Mouse (Mus musculus) ES-Bruce4 (cell line): ENCODE results near the gene Anks1b. TPM values are rescaled to one million over a fixed set of nuclear protein-coding genes. Genes with fewer than 3 reads are reported as not detected.
A peak's percentile ranks its signal among the peaks of the same experiment; 100 is the strongest.

ENCODE experiments used
- H3K27ac ChIP-seq: 2 replicates; pipeline ENCODE4 v1.5.1; 2012; ENCODE audit warnings: low read length, inconsistent platforms; ENCODE audit not compliant: insufficient read depth
- H3K27me3 ChIP-seq: 2 replicates; pipeline ENCODE4 v1.6.1; 2012; ENCODE audit warnings: mild to moderate bottlenecking, low read length, inconsistent platforms; ENCODE audit not compliant: control insufficient read depth, poor library complexity, insufficient read depth, severe bottlenecking
- H3K36me3 ChIP-seq: 2 replicates; pipeline ENCODE4 v1.6.1; 2012; ENCODE audit warnings: inconsistent platforms, mild to moderate bottlenecking, low read length, moderate library complexity; ENCODE audit not compliant: control insufficient read depth, poor library complexity, insufficient read depth, severe bottlenecking
- H3K4me1 ChIP-seq: one replicate; pipeline ENCODE4 v1.8.1; 2011; ENCODE audit warnings: low read length; ENCODE audit not compliant: control insufficient read depth, insufficient read depth
- H3K4me3 ChIP-seq: 2 replicates; pipeline ENCODE4 v1.5.1; 2011; ENCODE audit warnings: low read depth, mild to moderate bottlenecking, low read length
- H3K9ac ChIP-seq: 2 replicates; pipeline ENCODE4 v1.6.1; 2012; ENCODE audit warnings: low read depth, mild to moderate bottlenecking, inconsistent platforms; ENCODE audit not compliant: poor library complexity, severe bottlenecking
- H3K9me3 ChIP-seq: replicated peaks from 2 replicates; pipeline ENCODE4 v1.6.1; 2012; ENCODE audit warnings: mild to moderate bottlenecking, low read length, inconsistent platforms; ENCODE audit not compliant: control insufficient read depth, poor library complexity, insufficient read depth, severe bottlenecking
- CTCF ChIP-seq: IDR thresholded peaks from one replicate; pipeline ENCODE4 v1.8.1; 2011; ENCODE audit warnings: low read depth, low read length
- EP300 ChIP-seq: IDR thresholded peaks from 2 replicates; pipeline ENCODE4 v1.6.1; 2011; ENCODE audit warnings: low read depth, low read length; ENCODE audit not compliant: insufficient read depth
- POLR2A ChIP-seq: IDR thresholded peaks from one replicate; pipeline ENCODE4 v1.8.1; 2011; ENCODE audit warnings: low read length; ENCODE audit not compliant: insufficient read depth
- polyA plus RNA-seq: library from polyadenylated mRNA; stranded (reverse); fragments of >200 nt; gene quantifications from 2 replicates; pipeline ENCODE4 v1.2.4, GENCODE M21; 2011; ENCODE audit warnings: low read depth; ENCODE audit not compliant: missing spikeins, insufficient read depth, insufficient read length

Gene Anks1b
- polyA plus RNA-seq, 1 experiment, result 2.3 TPM

- Histone ChIP-seq H3K4me1 (no peaks in the 10 kb centered on the region), H3K27me3 (no peaks in the 10 kb centered on the region), H3K4me3 (no peak overlapping the region), H3K36me3 (no peaks in the 10 kb centered on the region), H3K9me3 (no peaks in the 10 kb centered on the region), H3K9ac (no peak overlapping the region), H3K27ac (no peak overlapping the region)
- TF ChIP-seq EP300 (no peak), POLR2A (no peak), CTCF (no peak)
Observed at GRCm38 (mm10) chr10:90770403-90770955, 897.2 kb downstream of the Anks1b start.

DNA sequence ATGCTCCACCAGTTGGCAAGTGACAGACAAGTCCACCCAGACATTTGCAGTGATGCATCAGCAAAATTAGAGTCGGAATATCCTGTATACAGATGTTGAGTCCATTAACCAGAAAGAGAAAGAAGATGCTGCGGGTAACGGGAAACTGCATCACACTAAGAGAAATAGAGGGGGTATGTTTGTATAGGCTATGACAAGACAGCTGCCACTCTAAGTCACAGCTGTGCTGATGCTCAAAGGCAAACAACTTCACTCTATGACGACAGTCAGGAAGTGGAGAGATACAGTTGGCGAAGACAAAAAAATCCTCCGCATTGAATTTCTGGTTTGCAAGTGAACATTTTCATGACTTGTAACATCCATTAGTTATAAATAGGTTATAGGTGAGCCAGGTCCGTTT is 897.7 kb downstream of the Anks1b start:
- H3K36me3 ChIP-seq, result no peaks in the 10 kb centered on the region
- H3K4me3 ChIP-seq, result no peak overlapping the region
- H3K27ac ChIP-seq, result no peak overlapping the region
- H3K27me3 ChIP-seq, result no peaks in the 10 kb centered on the region
- H3K9me3 ChIP-seq, result no peaks in the 10 kb centered on the region
- H3K9ac ChIP-seq, result no peak overlapping the region
- TF ChIP-seq EP300 (no peak), POLR2A (no peak), CTCF (no peak)
- no peaks in the 10 kb centered on the region for H3K4me1 ChIP-seq

DNA sequence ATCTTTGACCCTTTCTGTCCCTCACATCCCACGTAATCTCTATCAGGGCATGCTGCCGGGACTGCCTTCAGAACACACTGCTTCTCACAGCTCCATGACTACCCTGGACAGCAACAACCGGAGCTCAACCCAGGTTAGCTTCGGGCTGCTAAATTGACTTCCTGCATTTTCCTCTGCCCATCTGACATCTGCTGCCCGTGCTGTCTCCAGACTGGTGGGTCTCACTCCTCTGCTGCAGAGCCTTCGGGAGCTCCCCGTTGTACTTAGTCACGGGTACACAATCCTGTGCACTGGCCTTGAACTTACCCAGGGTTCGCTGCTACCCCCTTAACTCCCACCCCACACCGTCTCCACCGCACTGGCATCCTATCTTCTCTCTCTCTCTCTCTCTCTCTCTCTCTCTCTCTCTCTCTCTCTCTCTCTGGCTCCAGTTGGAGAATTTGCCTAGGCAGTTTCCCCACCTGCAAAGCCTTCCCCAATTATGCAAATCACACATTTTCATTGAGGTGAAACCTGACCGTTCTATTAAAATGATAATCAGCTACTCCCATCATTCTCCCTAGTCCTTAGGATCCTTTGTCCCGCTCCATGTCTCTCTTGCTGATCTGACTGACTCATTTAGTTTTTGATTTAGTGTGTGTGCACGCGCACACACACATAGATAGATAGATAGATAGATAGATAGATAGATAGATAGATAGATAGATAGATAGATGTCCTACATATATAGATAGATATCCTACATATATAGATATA is 898.3 kb downstream of the Anks1b start:
- H3K27ac ChIP-seq, result no peak overlapping the region
- no peak for TF ChIP-seq EP300

DNA sequence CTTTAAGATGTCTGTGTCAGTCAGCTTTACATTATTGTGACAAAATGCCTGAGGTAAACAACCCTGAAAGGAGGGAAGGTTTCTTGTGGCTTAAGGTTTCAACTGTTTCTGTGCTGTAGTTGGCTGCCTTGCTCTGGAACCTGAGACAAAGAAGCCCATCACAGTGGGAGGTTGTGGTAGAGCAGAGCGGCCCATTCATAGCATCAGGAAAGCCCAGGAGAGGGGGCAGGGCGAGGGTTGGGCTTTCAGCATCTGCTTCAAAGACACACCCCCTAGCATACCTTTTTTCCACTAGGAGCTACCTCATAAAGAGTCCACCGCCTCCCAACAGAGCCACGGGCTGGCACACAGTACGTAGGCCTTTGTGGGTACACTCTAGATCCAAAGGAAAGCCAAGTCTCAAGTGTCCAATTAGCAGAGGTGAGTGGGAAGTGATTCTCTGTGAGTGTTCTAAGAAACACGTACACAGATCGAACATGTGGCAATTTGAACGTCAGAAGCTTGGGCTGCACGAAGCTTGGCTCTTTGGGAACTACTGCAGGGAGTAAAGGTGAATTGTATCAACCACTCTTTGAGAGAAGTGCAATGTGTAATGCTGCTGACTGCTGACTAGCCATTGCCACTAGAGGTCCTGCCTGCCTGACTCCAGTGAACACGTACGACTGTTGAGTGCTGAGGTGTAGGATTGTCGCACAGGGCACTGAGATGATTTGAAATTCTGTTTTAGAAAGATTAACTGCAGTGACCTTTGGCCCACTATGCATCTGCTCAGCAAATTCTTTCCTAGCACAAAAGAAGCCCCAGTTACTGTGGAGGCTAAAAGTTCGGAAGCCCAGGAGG is 906.5 kb downstream of the Anks1b start:
- Histone ChIP-seq H3K27me3 (no peaks in the 10 kb centered on the region), H3K36me3 (no peaks in the 10 kb centered on the region), H3K4me1 (no peaks in the 10 kb centered on the region), H3K9me3 (no peaks in the 10 kb centered on the region), H3K4me3 (no peak overlapping the region), H3K27ac (no peak overlapping the region), H3K9ac (no peak overlapping the region)
- TF ChIP-seq POLR2A, result no peak
- no peak for TF ChIP-seq EP300
- TF ChIP-seq CTCF, result peak; percentile 36

More for the DNA sequence above, 898.3 kb downstream of the Anks1b start:
- Histone ChIP-seq H3K27me3 (no peaks in the 10 kb centered on the region), H3K4me3 (no peak overlapping the region), H3K9ac (no peak overlapping the region), H3K36me3 (no peaks in the 10 kb centered on the region), H3K9me3 (no peaks in the 10 kb centered on the region), H3K4me1 (no peaks in the 10 kb centered on the region)

GRCm38 (mm10) chr10:90784981-90785650 is 911.8 kb downstream of the Anks1b start:
- no peaks in the 10 kb centered on the region for H3K27me3 ChIP-seq
- H3K4me3 ChIP-seq, result no peak overlapping the region
- no peaks in the 10 kb centered on the region for H3K4me1 ChIP-seq
- H3K9ac ChIP-seq, result no peak overlapping the region
- H3K27ac ChIP-seq, result no peak overlapping the region
- H3K36me3 ChIP-seq, result no peaks in the 10 kb centered on the region
- TF ChIP-seq CTCF (no peak), POLR2A (no peak), EP300 (no peak)
- H3K9me3 ChIP-seq, result no peaks in the 10 kb centered on the region
